Mouse (Mus musculus) gonadal fat pad, adult 2 months (tissue): ENCODE results near the gene Nprl3. TPM values are rescaled to one million over a fixed set of nuclear protein-coding genes. Genes with fewer than 3 reads are reported as not detected.
"Not testable (repeated sequence)": the region's sequence is repeated elsewhere in the genome, so short reads cannot be mapped to it uniquely, and the experiment has no call there.

ENCODE experiments used
- DNase-seq: peaks from one replicate; pipeline ENCODE4 v3.0.0-alpha.2; 2012; ENCODE audit warnings: low read depth
- polyA plus RNA-seq: library from polyadenylated mRNA; depleted of rRNA; stranded (reverse); fragments of >200 nt; gene quantifications from 2 replicates; pipeline ENCODE4 v1.2.3, GENCODE M21; 2012; rRNA removed

Gene Nprl3
- polyA plus RNA-seq: 84.1 and 133 TPM in 2 replicates

GRCm38 (mm10) chr11:32267188-32267884 lies at the start of gene Nprl3:
Nprl3 (minus strand) TSS chr11:32267707.
- peak; percentile 23 for DNase-seq

GRCm38 (mm10) chr11:32316009-32316408 lies 48.5 kb upstream of the Nprl3 start:
- no peak for DNase-seq

- DNase-seq: no peak
These were observed 42.4 kb upstream of the Nprl3 start for GRCm38 (mm10) chr11:32309928-32310327.

GRCm38 (mm10) chr11:32309446-32309845 lies 41.9 kb upstream of the Nprl3 start:
- DNase-seq: no peak

- no peak for DNase-seq
These were observed 39.5 kb upstream of the Nprl3 start for GRCm38 (mm10) chr11:32307006-32307405.

GRCm38 (mm10) chr11:32303455-32303854 lies 35.9 kb upstream of the Nprl3 start:
- DNase-seq: no peak

- no peak for DNase-seq
These were observed 35.4 kb upstream of the Nprl3 start for GRCm38 (mm10) chr11:32302824-32303419.

- DNase-seq: no peak
These were observed 34.0 kb upstream of the Nprl3 start for GRCm38 (mm10) chr11:32301506-32301905.

GRCm38 (mm10) chr11:32300279-32301267 lies 33.1 kb upstream of the Nprl3 start:
- no peak for DNase-seq

- DNase-seq: not testable (repeated sequence)
These were observed 32.4 kb upstream of the Nprl3 start, which contains the start of gene Hbq1a for GRCm38 (mm10) chr11:32299865-32300264. Hbq1a (plus strand) TSS chr11:32300069.

- no peak for DNase-seq
These were observed 31.0 kb upstream of the Nprl3 start for GRCm38 (mm10) chr11:32298532-32298918.

GRCm38 (mm10) chr11:32297866-32298531 lies 30.5 kb upstream of the Nprl3 start:
- no peak for DNase-seq

GRCm38 (mm10) chr11:32297417-32297816 lies 29.9 kb upstream of the Nprl3 start:
- DNase-seq: not testable (repeated sequence)

- DNase-seq: not testable (repeated sequence)
These were observed 28.7 kb upstream of the Nprl3 start, which contains the start of gene Hba-a2 for GRCm38 (mm10) chr11:32296203-32296602. Hba-a2 (plus strand) TSS chr11:32296489.

GRCm38 (mm10) chr11:32293479-32293878 lies 26.0 kb upstream of the Nprl3 start:
- not testable (repeated sequence) for DNase-seq

- DNase-seq: not testable (repeated sequence)
These were observed 25.3 kb upstream of the Nprl3 start for GRCm38 (mm10) chr11:32292819-32293218.

GRCm38 (mm10) chr11:32287493-32287825 lies 20.0 kb upstream of the Nprl3 start:
- DNase-seq: no peak

- not testable (repeated sequence) for DNase-seq
These were observed 19.4 kb upstream of the Nprl3 start, which contains the start of gene Hbq1b for GRCm38 (mm10) chr11:32286695-32287492. Hbq1b (plus strand) TSS chr11:32286965.

- not testable (repeated sequence) for DNase-seq
These were observed 18.4 kb upstream of the Nprl3 start for GRCm38 (mm10) chr11:32285887-32286286.

- no peak for DNase-seq
These were observed 17.7 kb upstream of the Nprl3 start for GRCm38 (mm10) chr11:32285031-32285775.
